Mouse (Mus musculus): Measurements from ENCODE around the gene Ctbp2.

Ctbp2 gene

DNA sequence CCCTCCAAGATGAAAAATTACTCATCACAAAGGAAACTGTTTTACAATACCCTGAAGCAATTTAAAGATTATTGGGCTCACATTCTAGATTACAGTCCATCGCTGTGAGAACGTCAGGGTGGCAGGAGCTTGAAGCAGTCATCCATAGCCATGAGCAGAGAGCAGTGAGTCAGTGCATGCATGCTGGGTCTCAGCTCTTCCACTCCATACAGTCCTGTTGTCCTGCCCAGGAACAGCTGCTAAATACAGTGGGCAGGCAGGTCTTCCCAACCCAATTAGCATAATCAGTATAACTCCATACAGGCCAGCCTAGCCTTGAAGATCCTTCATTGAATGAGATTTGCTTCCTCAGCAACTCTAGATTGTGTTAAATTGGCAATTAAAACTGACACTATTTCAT lies 148.1 kb downstream of the Ctbp2 start:
- no peak for ATAC-seq (ENCODE audit: insufficient number of reproducible peaks, low FRiP score, low TSS enrichment)

DNA sequence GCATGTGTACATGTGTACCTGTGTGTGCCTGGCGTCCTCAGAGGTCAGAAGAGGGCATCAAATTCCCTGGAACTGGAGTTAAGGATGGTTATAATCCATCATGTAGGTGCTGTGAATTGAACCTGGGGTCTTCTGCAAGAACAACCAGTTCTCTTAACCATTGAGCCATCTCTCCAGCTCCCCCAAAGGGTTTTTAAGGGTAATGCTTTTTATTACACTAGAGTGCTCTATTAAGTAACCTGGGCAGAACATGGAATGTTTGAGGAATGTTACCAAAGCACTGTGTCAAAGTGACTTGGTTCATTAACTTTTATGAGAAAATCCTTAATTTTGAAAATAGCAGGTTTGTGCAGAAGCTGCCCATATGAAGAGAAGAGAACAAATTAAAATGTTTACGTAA lies 152.1 kb downstream of the Ctbp2 start:
- ATAC-seq (ENCODE audit: insufficient number of reproducible peaks, low FRiP score, low TSS enrichment): no peak

DNA sequence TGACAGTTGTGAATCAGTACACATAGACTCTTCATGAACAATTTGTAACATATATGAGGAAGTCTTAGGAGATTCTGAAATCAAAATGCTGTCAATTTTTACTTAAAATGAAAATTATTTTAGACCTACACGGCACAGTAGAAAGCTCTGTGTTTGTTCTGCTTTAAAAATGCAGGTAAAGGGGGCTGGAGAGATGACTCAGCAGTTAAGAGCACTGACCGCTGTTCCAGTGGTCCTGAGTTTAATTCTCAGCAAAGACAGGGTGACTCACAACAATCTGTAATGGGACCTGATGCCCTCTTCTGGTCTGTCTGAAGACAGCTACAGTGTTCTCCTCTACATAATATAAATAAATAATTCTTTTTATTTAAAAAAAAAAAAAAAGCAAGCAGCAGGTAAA lies 158.4 kb downstream of the Ctbp2 start:
- ATAC-seq (ENCODE audit: insufficient number of reproducible peaks, low FRiP score, low TSS enrichment): no peak

DNA sequence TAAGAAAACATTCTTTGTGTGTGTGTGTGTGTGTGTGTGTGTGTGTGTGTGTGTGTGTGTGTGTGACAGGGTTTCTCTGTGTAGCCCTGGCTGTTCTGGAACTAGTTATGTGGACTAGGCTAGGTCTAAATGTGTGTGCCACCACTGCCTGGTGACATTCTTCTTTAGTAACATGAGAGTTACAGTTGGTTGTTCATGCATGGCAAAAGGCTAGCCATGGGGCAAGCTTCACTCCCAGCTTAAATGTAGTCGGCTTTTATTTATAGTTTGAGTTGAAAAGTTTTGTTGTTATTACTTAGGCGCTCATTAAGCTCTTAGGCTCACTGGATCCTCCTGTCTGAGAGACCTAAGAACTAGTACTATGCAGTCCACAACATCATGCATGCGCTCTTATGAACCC lies 159.8 kb downstream of the Ctbp2 start:
- no peak for ATAC-seq (ENCODE audit: insufficient number of reproducible peaks, low FRiP score, low TSS enrichment)

DNA sequence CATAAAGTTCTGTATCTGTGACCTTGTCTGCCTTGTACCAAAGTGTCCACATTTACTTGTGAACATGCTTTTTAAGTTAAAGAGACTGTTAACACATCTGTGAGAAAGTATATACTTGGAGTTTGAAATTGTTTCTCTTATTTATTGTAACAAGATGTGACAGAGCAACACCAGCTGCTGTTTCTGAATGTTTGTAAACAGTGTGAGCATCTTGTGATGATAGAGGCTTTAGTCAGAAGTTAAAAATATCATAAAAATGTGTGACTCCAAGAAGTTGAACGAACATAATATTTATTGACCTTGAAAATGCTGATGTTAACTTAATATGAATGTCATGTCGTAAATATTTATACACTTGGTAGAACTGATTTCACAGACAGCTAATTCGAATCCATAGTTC lies 173.5 kb downstream of the Ctbp2 start:
- no peak for ATAC-seq (ENCODE audit: insufficient number of reproducible peaks, low FRiP score, low TSS enrichment)

DNA sequence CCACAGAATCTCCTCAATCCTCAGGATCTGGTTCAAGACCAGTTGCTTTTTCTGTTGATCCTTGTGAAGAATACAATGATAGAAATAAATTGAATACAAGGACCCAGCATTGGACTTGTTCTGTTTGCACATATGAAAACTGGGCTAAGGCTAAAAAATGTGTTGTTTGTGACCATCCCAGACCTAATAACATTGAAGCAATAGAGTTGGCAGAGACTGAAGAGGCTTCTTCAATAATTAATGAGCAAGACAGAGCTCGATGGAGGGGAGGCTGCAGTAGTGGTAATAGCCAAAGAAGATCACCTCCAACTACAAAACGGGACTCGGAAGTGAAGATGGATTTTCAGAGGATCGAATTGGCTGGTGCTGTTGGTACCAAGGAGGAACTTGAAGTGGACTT lies 174.2 kb downstream of the Ctbp2 start:
- ATAC-seq (ENCODE audit: insufficient number of reproducible peaks, low FRiP score, low TSS enrichment): no peak

DNA sequence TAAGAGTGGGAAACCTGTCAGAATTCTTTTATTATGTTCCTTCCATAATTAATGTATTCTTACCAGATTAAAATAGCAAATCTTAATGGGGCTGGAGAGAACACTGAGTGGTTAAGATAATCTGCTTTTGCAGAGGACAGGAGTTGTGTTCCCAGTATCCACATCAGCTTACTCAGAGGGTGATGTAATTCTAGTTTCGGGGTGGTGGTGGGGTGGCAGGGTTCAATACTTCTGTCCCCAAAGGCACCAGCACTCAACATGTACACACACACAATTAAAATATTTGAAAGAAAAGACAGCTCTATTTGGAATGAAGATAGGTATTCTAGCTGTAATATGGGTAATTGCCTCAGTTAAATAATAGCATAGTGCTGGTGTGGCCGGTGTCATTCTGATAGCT lies 183.6 kb downstream of the Ctbp2 start:
- ATAC-seq (ENCODE audit: insufficient number of reproducible peaks, low FRiP score, low TSS enrichment): no peak

DNA sequence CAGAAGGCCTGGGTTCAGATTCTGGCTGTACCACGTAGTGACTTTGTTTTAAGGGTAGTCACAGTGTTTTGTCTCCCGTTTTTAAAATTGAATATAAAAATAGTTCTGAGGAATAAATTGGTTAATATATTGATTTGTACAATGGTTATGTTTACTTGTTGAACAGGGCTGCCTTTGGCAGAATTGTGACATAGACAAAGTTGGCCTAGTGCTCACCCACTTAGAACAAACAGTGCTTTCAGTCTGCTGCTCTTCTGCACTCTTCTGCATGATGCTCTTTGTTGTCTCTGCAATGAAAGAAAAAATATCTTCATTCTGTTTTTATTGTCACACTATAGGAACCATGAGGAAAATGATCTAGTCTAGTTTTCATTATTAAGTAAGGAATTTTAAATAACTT lies 185.0 kb downstream of the Ctbp2 start:
- ATAC-seq (ENCODE audit: insufficient number of reproducible peaks, low FRiP score, low TSS enrichment): no peak

Measured in cerebellum, adult (tissue).